Mouse (Mus musculus) midbrain, embryonic 14.5 days (tissue): ENCODE results near the gene Arl5a. TPM values are rescaled to one million over a fixed set of nuclear protein-coding genes. Genes with fewer than 3 reads are reported as not detected.

Experiments used
- ATAC-seq: fragments of 200-750 bp; cut with Nextera tagmentation; 2 replicates; pipeline ENCODE4 v1.8.0; 2017; ENCODE audit warnings: moderate number of reproducible peaks, moderate library complexity; ENCODE audit not compliant: low FRiP score, low TSS enrichment
- DNase-seq: peaks from one replicate; pipeline ENCODE4 v3.0.0-alpha.2; 2015
- H3K27ac ChIP-seq: fragments of 300-500 bp; sonication (generic); replicated peaks from 2 replicates; pipeline ENCODE4 v1.5.1; 2014; ENCODE audit warnings: mild to moderate bottlenecking, low read depth, low read length, moderate library complexity
- H3K27me3 ChIP-seq: fragments of 300-500 bp; sonication (generic); 2 replicates; pipeline ENCODE4 v1.6.1; 2014; ENCODE audit warnings: low read length, control low read depth, mixed read lengths; ENCODE audit not compliant: control insufficient read depth, insufficient read depth
- H3K36me3 ChIP-seq: fragments of 300-500 bp; sonication (generic); 2 replicates; pipeline ENCODE4 v1.6.1; 2014; ENCODE audit warnings: low read length, control low read depth; ENCODE audit not compliant: control insufficient read depth, insufficient read depth
- H3K4me1 ChIP-seq: fragments of 300-500 bp; sonication (generic); 2 replicates; pipeline ENCODE4 v1.6.1; 2014; ENCODE audit warnings: mild to moderate bottlenecking, antibody characterized with exemption, low read length, control low read depth; ENCODE audit not compliant: control insufficient read depth, insufficient read depth
- H3K4me2 ChIP-seq: fragments of 300-500 bp; sonication (generic); 2 replicates; pipeline ENCODE4 v1.6.1; 2014; ENCODE audit warnings: mild to moderate bottlenecking, low read length, moderate library complexity
- H3K4me3 ChIP-seq: fragments of 300-500 bp; sonication (generic); replicated peaks from 2 replicates; pipeline ENCODE4 v1.5.1; 2014; ENCODE audit warnings: low read depth, low read length
- H3K9ac ChIP-seq: fragments of 300-500 bp; sonication (generic); replicated peaks from 2 replicates; pipeline ENCODE4 v1.6.1; 2014; ENCODE audit warnings: mild to moderate bottlenecking, low read length, moderate library complexity
- H3K9me3 ChIP-seq: fragments of 300-500 bp; sonication (generic); 2 replicates; pipeline ENCODE4 v1.6.1; 2016; ENCODE audit warnings: low read length, control low read depth, mixed read lengths; ENCODE audit not compliant: control insufficient read depth
- WGBS: fragments of 180-500 bp; shearing (Covaris S2); extraction: QIAGEN DNeasy Blood & Tissue Kit; methylation state at CpG from one replicate; pipeline ENCODE4 v1.1.7; 2014; 5-methylcytosine and 5-hydroxymethylcytosine counted together
- polyA plus RNA-seq: library from polyadenylated mRNA; unstranded; fragments of >200 nt; fragmentation: Nextera tagmentation; extraction: Ambion mirVana; gene quantifications from 2 replicates; pipeline ENCODE4 v1.2.1, GENCODE M21; 2014

The Arl5a gene
- polyA plus RNA-seq = 40.8 and 66.2 TPM in 2 replicates

GRCm38 (mm10) chr2:52424747-52425522 lies at the start of gene Arl5a:
Arl5a (minus strand) TSS chr2:52424901.
- DNase-seq (peak; percentile 97), ATAC-seq (peak; percentile 97)

GRCm38 (mm10) chr2:52471545-52472291 lies 47.0 kb upstream of the Arl5a start:
- Histone ChIP-seq H3K36me3 (peaks cover 36% of the 10 kb centered on the region), H3K9ac (no peak overlapping the region), H3K9me3 (no peaks in the 10 kb centered on the region), H3K4me3 (no peak overlapping the region), H3K27ac (no peak overlapping the region), H3K4me1 (no peaks in the 10 kb centered on the region), H3K4me2 (no peak overlapping the region), H3K27me3 (no peaks in the 10 kb centered on the region)
- no peak for ATAC-seq
- WGBS = 60% methylated on average over 4 of the region's 4 CpGs
- DNase-seq = no peak

More at GRCm38 (mm10) chr2:52424747-52425522, at the start of gene Arl5a:
- under 1% methylated on average over 57 of the region's 57 CpGs for WGBS
- peak within 1 kb of the TSS; percentile 90 for H3K9ac ChIP-seq
- H3K27ac ChIP-seq = peak within 1 kb of the TSS; percentile 89
- peak within 1 kb of the TSS; percentile 93 for H3K4me3 ChIP-seq
- H3K4me2 ChIP-seq = peak within 1 kb of the TSS; percentile 71
- H3K36me3 ChIP-seq = no peaks in the 10 kb centered on the region
- peaks cover 19% of the 10 kb centered on the region for H3K4me1 ChIP-seq
- no peaks in the 10 kb centered on the region for H3K27me3 ChIP-seq
- H3K9me3 ChIP-seq = no peaks in the 10 kb centered on the region

GRCm38 (mm10) chr2:52470044-52470560 lies 45.4 kb upstream of the Arl5a start:
- Histone ChIP-seq H3K4me2 (no peak overlapping the region), H3K27ac (no peak overlapping the region), H3K36me3 (peaks cover 27% of the 10 kb centered on the region), H3K9me3 (no peaks in the 10 kb centered on the region), H3K4me3 (no peak overlapping the region), H3K27me3 (no peaks in the 10 kb centered on the region), H3K4me1 (no peaks in the 10 kb centered on the region), H3K9ac (no peak overlapping the region)
- 91% methylated on average over 4 of the region's 4 CpGs for WGBS
- DNase-seq (no peak), ATAC-seq (no peak)

- Histone ChIP-seq H3K4me3 (no peak overlapping the region), H3K4me1 (no peaks in the 10 kb centered on the region), H3K27ac (no peak overlapping the region), H3K4me2 (no peak overlapping the region), H3K36me3 (peaks cover 11% of the 10 kb centered on the region; the same call in 1 of the 2 replicates), H3K27me3 (no peaks in the 10 kb centered on the region), H3K9me3 (no peaks in the 10 kb centered on the region), H3K9ac (no peak overlapping the region)
- 85% methylated on average over 6 of the region's 6 CpGs for WGBS
- DNase-seq = no peak
- no peak for ATAC-seq
Measured at GRCm38 (mm10) chr2:52467629-52468028, 42.9 kb upstream of the Arl5a start.

DNA sequence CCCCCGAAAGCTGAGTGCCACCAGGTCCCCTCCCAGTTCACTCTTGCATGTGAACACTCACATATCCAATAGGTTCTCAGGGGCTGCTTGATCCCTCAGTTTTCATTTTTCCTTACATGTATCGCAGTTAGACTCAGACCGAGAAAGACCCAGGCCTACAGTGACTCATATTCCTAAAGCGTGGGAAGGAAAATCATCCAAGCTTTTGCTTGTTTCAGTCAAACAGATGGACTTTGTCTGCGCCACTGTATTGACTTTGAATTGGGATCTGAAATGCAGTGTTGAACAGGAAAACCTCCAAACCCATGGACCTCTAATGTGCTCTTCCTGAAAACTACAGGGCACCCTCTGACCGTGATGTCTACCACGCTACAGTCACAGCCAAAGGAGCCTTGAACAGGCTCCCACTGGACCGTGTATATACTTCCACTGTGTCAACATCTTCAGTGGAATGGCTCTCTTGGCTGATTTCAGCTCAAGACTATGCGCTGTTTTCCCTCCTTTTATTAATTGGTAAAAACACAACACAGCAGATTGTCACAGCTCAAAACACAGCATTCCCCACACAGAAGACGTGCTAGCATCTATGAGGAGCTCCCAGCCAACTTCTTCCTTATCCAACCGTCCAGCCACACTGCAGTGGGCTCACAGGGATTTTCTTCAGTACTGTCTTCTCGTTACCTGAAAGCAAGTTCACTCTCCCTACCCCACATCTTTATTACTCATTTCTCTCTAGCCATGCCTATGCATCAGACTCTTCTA lies 36.7 kb upstream of the Arl5a start:
- Histone ChIP-seq H3K4me3 (no peak overlapping the region), H3K4me2 (no peak overlapping the region), H3K36me3 (peaks cover 5% of the 10 kb centered on the region; the same call in 1 of the 2 replicates), H3K9ac (no peak overlapping the region), H3K4me1 (no peaks in the 10 kb centered on the region), H3K27me3 (no peaks in the 10 kb centered on the region), H3K9me3 (no peaks in the 10 kb centered on the region), H3K27ac (no peak overlapping the region)
- DNase-seq (no peak), ATAC-seq (no peak)
- 95% methylated on average over 12 of the region's 12 CpGs for WGBS

- H3K36me3 ChIP-seq = peaks cover 10% of the 10 kb centered on the region
- WGBS = 84% methylated on average over 7 of the region's 7 CpGs
- no peak overlapping the region for H3K9ac ChIP-seq
- H3K9me3 ChIP-seq = no peaks in the 10 kb centered on the region
- no peak overlapping the region for H3K4me2 ChIP-seq
- no peak overlapping the region for H3K27ac ChIP-seq
- DNase-seq = no peak
- H3K4me1 ChIP-seq = no peaks in the 10 kb centered on the region
- ATAC-seq = no peak
- H3K4me3 ChIP-seq = no peak overlapping the region
- H3K27me3 ChIP-seq = no peaks in the 10 kb centered on the region
Measured at GRCm38 (mm10) chr2:52455606-52456479, 31.1 kb upstream of the Arl5a start.

GRCm38 (mm10) chr2:52449818-52450217 lies 25.1 kb upstream of the Arl5a start:
- H3K27me3 ChIP-seq = no peaks in the 10 kb centered on the region
- no peak overlapping the region for H3K4me3 ChIP-seq
- H3K9ac ChIP-seq = no peak overlapping the region
- WGBS = 95% methylated on average over 8 of the region's 8 CpGs
- ATAC-seq (no peak), DNase-seq (no peak)
- no peaks in the 10 kb centered on the region for H3K4me1 ChIP-seq
- no peak overlapping the region for H3K27ac ChIP-seq
- no peak overlapping the region for H3K4me2 ChIP-seq
- H3K9me3 ChIP-seq = no peaks in the 10 kb centered on the region
- peaks cover 17% of the 10 kb centered on the region for H3K36me3 ChIP-seq

GRCm38 (mm10) chr2:52448916-52449315 lies 24.2 kb upstream of the Arl5a start:
- H3K4me2 ChIP-seq = no peak overlapping the region
- WGBS = 96% methylated on average over 1 of the region's 1 CpGs
- H3K27me3 ChIP-seq = no peaks in the 10 kb centered on the region
- no peaks in the 10 kb centered on the region for H3K9me3 ChIP-seq
- no peak overlapping the region for H3K9ac ChIP-seq
- no peaks in the 10 kb centered on the region for H3K4me1 ChIP-seq
- no peak overlapping the region for H3K27ac ChIP-seq
- DNase-seq = no peak
- H3K36me3 ChIP-seq = peaks cover 17% of the 10 kb centered on the region
- ATAC-seq = no peak
- H3K4me3 ChIP-seq = no peak overlapping the region
